Mouse (Mus musculus) adipocyte (in vitro differentiated cells): ENCODE results near the gene Cdc42bpa.
A peak's percentile ranks its signal among the peaks of the same experiment; 100 is the strongest.

Experiments
- DNase-seq: peaks from one replicate; pipeline ENCODE4 v3.0.0-alpha.2; 2016; ENCODE audit warnings: low spot score

Cdc42bpa gene

GRCm38 (mm10) chr1:180162986-180163385 is 202.7 kb downstream of the Cdc42bpa start:
- DNase-seq, result no peak

DNA sequence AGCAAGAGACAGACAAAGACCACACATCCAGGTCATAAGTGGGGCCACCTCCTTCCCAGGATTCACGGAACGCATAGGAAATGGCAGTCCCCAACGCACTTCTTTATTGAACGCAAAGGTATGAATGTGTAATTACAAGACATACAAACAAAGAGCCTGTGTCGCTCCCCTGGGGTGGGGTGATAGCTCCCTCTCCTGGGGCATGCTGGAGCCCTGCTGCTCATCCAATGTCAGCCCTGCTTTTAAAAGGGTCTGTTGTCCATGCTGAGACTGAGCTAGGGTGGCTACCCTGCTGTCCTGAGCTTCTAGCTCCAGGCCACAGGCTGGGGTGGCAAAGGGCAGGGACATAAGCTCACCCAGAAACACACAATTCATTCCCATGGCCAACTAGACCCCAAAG is 206.3 kb downstream of the Cdc42bpa start:
- no peak for DNase-seq

DNA sequence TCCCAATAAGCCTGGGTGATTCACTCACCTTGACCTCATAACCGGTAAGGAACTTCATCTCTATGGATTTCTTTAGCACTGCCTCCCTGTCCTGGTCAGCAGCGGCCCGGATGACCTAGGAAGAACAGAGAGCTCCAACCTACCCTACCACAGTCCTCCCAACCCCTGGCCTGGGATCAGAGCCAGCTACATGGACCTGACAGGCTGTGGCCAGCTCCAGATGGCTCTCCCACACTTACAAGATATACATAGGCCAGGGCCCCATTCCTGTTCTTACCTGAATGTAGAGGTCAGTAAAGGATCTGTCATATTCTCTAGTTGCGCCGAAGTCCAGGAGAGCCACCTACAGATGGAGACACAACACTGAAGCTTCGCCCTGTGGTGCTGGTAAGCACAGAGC is 208.0 kb downstream of the Cdc42bpa start:
- no peak for DNase-seq

DNA sequence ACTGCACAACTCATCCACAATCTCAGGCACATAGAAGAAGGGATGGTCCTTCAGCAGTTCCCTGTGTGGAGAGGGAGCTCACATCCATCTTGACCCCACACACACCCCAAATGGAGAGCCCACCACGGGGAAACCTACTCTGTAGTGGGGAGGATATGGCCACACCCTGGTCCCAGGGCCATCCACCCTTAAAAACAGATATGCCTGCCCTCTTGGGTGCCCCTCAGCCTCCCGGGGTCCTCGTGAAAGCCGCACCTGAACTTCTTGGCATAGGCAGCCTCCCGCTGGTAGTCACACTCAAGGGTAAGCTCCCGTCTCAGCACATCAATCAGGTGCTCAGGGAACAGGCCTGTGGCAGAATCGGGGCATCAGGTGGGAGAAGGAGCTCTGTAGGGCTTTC is 208.9 kb downstream of the Cdc42bpa start:
- DNase-seq, result no peak

GRCm38 (mm10) chr1:180170071-180170470 is 209.8 kb downstream of the Cdc42bpa start:
- no peak for DNase-seq

GRCm38 (mm10) chr1:180171883-180172282 is 211.6 kb downstream of the Cdc42bpa start:
- DNase-seq, result peak; percentile 77

DNA sequence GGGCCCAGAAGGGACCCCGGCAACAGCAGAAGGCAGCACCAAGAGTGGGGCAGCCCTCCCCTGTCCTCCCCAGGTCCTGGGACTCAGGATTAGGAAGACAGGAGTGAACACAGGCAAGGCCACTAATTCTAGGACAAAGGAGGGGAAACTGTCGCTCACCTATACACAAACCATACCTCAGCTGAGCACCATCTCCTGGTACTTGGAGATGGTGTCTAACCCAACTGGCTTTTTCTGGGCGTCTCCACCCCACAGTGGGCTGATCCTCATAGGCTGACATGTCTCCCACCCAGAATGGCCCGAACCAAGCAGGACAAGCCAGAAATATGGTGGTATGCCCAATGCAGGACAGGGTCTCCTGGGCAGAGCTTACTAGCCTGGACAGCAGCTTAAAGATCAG is 212.3 kb downstream of the Cdc42bpa start:
- DNase-seq, result no peak

GRCm38 (mm10) chr1:180173017-180173416 is 212.7 kb downstream of the Cdc42bpa start:
- no peak for DNase-seq

DNA sequence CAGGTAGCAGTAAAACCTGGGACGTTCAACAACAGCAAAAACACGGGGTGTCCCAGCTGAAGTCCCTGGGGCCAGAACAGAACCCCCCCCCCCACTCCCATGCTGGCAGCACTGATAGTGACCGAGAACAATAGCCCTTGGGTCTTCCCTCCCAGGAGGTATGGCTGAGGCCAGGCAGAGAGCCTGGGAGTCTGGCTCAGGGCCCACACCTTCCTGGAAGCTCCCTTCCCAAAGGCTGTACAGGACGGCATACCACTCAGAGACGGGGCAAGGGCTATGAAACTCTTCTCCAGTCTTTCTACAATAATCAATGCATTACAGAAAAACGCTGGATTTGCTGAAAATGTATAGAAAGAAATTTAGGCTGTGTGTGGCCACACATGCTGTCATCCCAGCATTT is 214.4 kb downstream of the Cdc42bpa start:
- no peak for DNase-seq

GRCm38 (mm10) chr1:180175167-180175566 is 214.9 kb downstream of the Cdc42bpa start:
- peak; percentile 58 for DNase-seq

- DNase-seq, result no peak
Observed at GRCm38 (mm10) chr1:180175635-180176034, 215.4 kb downstream of the Cdc42bpa start.

- DNase-seq, result no peak
Observed at GRCm38 (mm10) chr1:180176784-180177183, 216.5 kb downstream of the Cdc42bpa start.

DNA sequence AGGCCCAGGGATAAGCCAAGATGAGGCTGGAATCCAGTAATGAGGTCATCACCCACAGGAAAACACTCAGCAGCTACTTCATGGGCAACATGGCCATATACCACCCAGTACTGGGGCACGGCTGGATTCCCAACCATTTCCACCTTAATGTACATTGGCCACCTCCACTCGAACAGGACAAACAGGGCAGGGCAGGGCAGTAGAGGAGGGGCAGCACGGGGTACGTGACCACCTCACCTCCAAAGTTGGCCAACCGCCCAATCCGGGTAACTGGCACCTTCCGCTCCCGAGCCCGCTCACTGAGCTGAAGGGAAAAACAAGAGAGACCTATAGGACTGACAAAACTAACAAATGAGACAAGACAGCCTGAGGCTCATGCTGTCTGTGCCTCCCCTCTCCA is 218.1 kb downstream of the Cdc42bpa start:
- DNase-seq, result no peak

DNA sequence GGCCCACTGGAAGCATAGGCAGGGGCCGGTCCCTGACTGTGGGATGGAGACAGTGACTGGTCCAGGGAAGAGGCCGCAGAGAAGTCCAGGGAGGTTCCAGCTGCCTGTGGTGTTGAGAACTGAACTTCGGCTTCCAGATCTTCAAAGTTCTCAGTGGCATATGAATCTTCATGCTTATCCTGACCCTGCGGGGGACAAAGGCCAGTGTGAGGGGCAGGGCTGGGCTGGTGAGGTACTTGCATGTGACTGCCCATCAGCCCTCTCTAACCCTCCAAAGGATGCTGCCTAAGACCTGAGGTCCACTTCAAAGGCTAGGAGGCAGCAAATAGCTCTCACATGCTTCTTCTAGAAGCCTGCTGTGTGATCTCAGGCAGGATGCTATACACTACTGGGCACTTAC is 218.8 kb downstream of the Cdc42bpa start:
- DNase-seq, result no peak

DNA sequence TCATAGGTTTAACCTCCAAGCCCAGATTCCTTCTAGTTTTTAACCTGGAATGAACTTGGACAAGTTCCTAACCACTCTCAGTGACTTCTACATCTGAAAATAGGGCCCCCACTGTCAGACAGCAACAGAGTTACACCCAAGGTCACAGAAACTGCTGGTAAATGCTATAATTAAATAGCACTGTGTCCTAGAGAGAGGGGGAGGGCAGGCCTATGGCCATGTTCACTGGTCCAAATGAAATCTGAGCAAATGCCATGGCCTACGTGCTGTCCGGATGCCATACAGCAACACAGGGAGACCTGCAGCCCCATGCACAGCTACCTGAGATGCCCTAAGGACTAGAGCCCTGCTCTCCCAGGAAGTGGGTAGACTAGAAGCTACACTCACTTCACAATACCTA is 219.6 kb downstream of the Cdc42bpa start:
- DNase-seq, result no peak

DNA sequence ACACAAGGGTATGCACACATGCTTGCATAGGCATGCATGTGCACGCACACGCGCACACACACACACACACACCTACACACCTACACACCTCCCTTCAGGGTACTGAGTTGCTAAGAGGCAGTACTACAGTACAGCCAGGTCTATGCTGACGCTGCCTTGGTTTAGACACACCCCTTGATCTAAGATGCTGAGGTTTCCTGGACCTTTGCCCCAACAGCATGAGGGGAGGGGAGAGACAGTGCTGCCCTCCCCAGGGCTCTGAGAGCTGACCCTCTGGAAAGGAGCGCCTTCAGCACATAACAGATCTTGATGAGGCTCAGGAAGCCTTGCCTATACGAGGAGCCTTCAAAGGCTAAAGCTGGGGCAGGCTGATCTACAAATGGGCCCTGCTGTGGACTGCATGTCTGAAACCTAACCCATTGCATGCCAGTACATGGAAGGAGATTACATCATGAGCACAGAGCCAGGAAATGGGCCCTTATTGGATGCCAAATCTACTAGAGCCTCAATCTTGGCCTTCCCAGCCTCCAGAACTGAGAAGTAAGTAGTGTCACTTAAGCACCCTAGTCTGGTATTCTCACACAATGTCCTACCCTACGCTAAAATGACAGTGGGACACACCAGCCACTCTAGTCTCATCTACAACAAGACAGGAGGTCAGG is 221.2 kb downstream of the Cdc42bpa start:
- no peak for DNase-seq

- DNase-seq, result no peak
Observed at GRCm38 (mm10) chr1:180181966-180182319, 221.7 kb downstream of the Cdc42bpa start.

DNA sequence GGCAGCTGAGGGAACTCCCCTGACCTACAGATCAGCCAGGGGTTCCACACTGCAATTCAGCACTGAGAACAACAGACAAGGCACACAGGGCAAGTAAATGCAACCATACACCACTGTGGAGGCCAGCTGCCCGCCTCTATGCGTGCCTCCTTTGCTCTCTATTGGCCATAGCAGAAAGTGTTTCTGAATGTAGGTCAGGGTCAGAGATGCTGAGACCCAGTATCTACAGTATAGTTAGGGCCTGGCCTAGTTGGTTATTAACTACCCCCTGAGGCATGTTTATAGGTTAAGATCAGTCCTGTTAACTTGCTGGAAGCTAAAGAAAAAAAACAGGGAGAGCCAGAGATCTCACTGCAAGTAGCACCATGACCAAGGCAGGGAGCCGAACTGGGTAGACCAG is 222.5 kb downstream of the Cdc42bpa start:
- no peak for DNase-seq

DNA sequence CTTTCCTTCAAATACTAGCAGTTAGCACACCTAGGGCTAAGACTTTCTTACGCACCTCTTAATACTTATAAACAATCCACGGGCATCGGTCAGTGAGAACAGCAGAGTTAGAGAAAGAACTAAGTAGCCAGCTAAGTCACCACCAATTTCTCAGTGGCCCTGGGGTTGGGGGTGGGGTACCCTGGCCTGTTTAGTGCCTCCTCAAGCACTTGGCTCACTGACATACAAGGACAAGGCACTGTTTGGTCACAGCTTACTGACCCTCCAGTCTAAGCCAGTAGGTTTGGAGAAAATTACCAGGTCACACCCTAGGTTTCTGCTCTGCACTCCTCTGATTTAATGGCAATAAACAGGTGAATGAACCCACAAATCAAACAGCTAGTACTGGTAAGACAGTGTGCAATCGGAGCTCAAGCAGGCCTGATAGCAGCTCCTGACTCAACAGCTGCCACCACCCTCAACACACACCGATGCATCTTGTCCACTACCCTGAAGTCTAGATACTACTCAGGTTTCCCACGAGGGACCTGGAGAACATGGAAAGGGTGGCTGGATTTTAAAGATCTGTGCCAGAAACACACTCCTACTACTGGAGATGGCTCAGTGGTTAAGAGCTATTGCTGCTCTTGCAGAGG is 223.4 kb downstream of the Cdc42bpa start:
- DNase-seq, result no peak

DNA sequence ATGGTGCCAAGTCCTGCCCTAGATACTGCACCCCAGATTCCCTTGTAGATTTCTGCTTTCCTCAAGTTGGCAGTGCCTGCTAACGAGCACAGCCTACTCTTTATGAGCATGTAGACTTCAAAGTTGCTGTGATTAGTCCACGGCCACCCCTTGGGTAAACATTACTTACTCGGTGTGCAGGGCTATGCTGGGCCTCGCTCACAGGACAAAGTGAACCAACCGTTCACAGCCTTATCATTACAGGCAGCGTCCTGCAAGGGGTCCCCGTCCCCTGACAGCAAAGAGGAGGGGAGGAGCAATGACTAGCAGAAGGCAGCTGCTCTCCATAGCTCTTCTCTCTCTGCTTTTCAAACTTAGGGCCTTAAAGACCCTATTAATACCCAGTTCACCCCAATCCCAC is 224.5 kb downstream of the Cdc42bpa start:
- DNase-seq, result no peak

- DNase-seq, result no peak
Observed at GRCm38 (mm10) chr1:180185877-180186276, 225.6 kb downstream of the Cdc42bpa start.

- DNase-seq, result no peak
Observed at GRCm38 (mm10) chr1:180186371-180186770, 226.1 kb downstream of the Cdc42bpa start.

DNA sequence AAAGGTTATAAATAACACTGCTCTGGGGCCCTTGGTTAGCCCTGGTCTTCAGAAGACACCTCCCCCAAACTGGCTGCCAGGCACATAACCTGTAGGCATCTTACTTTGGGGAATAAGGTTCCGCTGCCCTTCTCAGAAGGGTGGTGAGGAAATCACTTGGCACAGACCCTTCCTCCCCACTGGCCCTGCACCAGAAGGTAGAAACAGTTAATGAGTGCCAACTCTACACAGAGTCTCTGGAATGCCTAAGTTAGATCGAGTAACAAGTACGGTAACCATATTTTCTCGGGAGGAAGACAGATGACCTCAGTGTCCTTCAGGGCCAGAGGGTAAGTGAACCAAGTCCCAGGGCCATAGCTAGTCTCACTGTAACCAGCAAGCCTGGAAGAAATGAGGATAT is 228.7 kb downstream of the Cdc42bpa start:
- peak; percentile 55 for DNase-seq

DNA sequence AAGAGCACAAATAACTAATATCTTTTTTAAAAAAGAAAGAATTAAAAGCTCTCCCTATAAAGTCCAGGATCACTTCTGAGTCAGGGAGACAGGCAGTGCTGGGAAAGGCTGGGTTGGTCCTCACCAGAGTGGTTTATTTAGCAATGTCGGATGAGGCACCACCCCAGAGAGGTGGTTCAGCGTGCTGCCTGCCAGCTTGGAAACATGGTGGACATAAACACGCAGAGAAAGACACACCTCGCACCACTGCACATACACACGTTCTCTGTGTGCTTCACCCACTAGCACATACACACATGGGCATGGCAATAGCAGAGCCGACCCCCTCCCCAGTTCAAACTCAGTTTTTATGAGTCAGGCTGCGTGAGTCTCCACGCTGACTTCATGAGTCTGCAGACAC is 230.8 kb downstream of the Cdc42bpa start:
- DNase-seq, result no peak
